Mouse (Mus musculus): ENCODE measurements at regions not wholly inside any gene's neighbourhood (a gene's known extent, or its start where the extent isn't known, plus 50 kb on each side); places are given as distances from the start of the nearest gene placed in this dataset.
A peak's percentile ranks its signal among the peaks of the same experiment; 100 is the strongest.

DNA sequence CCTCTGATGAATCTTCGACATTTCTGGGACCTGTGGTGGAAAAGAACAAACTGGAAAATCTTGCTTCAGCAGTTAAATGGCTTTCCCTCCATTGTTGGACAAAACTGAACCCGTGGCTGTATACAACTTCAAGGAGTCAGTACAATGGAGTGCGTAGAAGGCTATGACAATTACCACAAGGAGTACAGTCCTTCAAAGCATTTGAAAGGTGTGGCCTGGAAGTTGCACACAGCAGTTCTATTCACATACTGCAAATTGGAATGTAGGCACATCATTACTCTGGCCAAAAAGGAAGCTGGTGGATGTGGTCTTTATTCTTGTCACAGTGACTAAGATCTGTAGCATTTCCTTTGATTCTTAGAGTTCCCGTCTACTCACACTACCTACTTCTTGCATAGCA lies 215.7 kb upstream of the Lcorl start:
- H3K36me3 ChIP-seq (ENCODE audit: insufficient read depth, low read length), result no peaks in the 10 kb centered on the region
- DNase-seq (ENCODE audit: low spot score) (peak; percentile 28), ATAC-seq (replicated peaks; ENCODE audit: low FRiP score, low read depth) (no peak)
- TF ChIP-seq CTCF (IDR thresholded peaks at IDR 0.05; ENCODE audit: low read depth), result no peak
- no peak overlapping the region for H3K9ac ChIP-seq (ENCODE audit: low read depth, low read length)
- H3K4me2 ChIP-seq (ENCODE audit: low read length), result no peak overlapping the region
- no peaks in the 10 kb centered on the region for H3K4me1 ChIP-seq (replicated peaks; ENCODE audit: insufficient read depth, low read length)
- no peak overlapping the region for H3K27ac ChIP-seq
- H3K4me3 ChIP-seq (replicated peaks; ENCODE audit: low read depth, low read length), result no peak overlapping the region
- no peaks in the 10 kb centered on the region for H3K27me3 ChIP-seq (ENCODE audit: insufficient read depth, low read length)
- H3K9me3 ChIP-seq (replicated peaks; ENCODE audit: low read length), result no peaks in the 10 kb centered on the region
- 77% methylated on average over 4 of the region's 4 CpGs for WGBS

DNA sequence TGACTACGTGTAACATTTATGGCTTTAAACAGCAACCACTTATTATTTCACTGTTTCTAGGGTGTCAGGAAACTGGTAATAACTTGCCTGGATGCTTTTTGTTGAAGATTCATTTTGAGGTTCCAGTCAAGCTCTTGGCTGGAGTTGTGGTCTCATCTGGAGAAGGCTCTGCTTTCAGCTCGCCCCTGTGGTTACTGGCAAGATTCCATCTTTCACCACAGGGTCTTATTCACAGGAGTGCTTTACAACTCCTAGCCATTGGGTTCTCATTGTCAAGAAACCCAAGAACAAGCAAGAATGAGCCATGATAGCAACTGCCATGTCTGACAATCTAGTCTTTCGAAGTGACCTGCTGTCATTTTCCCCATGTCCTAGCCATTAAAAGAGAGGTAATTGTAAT lies 202.5 kb upstream of the Lcorl start:
- Histone ChIP-seq H3K9ac (ENCODE audit: low read depth, low read length) (no peak overlapping the region), H3K27ac (no peak overlapping the region), H3K4me1 (replicated peaks; ENCODE audit: insufficient read depth, low read length) (no peaks in the 10 kb centered on the region), H3K4me3 (replicated peaks; ENCODE audit: low read depth, low read length) (no peak overlapping the region), H3K27me3 (ENCODE audit: insufficient read depth, low read length) (no peaks in the 10 kb centered on the region), H3K4me2 (ENCODE audit: low read length) (no peak overlapping the region), H3K9me3 (replicated peaks; ENCODE audit: low read length) (no peaks in the 10 kb centered on the region), H3K36me3 (ENCODE audit: insufficient read depth, low read length) (no peaks in the 10 kb centered on the region)
- WGBS, result 82% methylated on average over 3 of the region's 3 CpGs
- DNase-seq (ENCODE audit: low spot score), result no peak
- no peak for ATAC-seq (replicated peaks; ENCODE audit: low FRiP score, low read depth)
- no peak for TF ChIP-seq CTCF (IDR thresholded peaks at IDR 0.05; ENCODE audit: low read depth)

DNA sequence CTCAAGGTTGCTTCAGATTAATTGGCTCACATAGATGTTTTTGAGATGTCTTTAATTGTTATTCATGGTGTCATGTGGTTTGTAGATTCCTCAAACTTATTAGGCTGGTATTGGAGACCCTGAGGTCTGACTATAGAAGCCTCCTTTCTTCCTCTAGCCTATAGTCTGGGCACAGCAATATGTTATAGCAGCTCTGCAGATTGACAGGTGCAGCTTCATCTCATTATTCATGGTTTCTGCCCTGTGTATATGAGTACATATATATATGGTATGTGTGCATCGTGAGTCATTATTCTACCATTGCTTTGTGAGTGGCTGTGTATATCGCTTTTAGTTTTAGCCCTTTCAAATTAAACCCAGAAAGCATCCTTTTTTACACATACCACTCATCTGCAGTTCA lies 197.4 kb upstream of the Lcorl start:
- H3K36me3 ChIP-seq (ENCODE audit: insufficient read depth, low read length), result no peaks in the 10 kb centered on the region
- no peaks in the 10 kb centered on the region for H3K27me3 ChIP-seq (ENCODE audit: insufficient read depth, low read length)
- 97% methylated on average over 2 of the region's 2 CpGs for WGBS
- TF ChIP-seq CTCF (IDR thresholded peaks at IDR 0.05; ENCODE audit: low read depth), result no peak
- H3K9ac ChIP-seq (ENCODE audit: low read depth, low read length), result no peak overlapping the region
- no peak overlapping the region for H3K27ac ChIP-seq
- H3K4me1 ChIP-seq (replicated peaks; ENCODE audit: insufficient read depth, low read length), result no peaks in the 10 kb centered on the region
- DNase-seq (ENCODE audit: low spot score) (no peak), ATAC-seq (replicated peaks; ENCODE audit: low FRiP score, low read depth) (no peak)
- no peaks in the 10 kb centered on the region for H3K9me3 ChIP-seq (replicated peaks; ENCODE audit: low read length)
- no peak overlapping the region for H3K4me3 ChIP-seq (replicated peaks; ENCODE audit: low read depth, low read length)
- H3K4me2 ChIP-seq (ENCODE audit: low read length), result no peak overlapping the region

DNA sequence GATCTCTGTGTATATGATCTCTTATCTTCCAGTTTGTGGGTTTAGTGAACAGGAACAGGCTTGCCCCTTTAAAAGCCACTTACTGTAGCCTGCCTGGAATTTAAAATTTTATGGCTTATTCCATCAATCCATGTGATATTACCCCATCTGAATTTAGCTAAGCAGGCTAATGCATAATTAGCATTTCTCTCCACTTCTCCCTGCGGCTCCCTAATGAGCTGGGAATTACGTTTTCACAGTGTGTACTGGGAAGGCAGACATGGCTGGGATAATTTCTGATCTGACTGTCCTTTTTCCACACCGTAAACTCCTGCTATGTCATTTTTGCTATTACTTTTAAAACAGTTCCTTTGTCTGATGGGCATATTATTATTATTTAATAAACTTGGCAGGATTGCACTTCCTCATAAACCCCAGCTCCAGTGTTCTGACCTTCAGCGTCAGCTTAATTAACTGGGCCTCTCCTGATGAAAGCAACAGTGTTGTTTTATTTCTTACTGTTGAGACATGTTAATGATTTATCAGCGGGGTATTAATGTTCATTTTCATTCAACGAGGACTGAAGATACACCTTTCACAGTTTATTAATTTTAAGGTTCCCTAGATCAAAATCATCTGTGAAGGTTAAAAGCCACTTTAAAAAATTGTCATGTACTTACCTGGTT lies 185.4 kb upstream of the Lcorl start:
- 47% methylated on average over 6 of the region's 6 CpGs for WGBS
- no peak overlapping the region for H3K4me3 ChIP-seq (replicated peaks; ENCODE audit: low read depth, low read length)
- no peak overlapping the region for H3K9ac ChIP-seq (ENCODE audit: low read depth, low read length)
- no peak overlapping the region for H3K4me2 ChIP-seq (ENCODE audit: low read length)
- H3K27me3 ChIP-seq (ENCODE audit: insufficient read depth, low read length), result no peaks in the 10 kb centered on the region
- no peaks in the 10 kb centered on the region for H3K36me3 ChIP-seq (ENCODE audit: insufficient read depth, low read length)
- no peak for TF ChIP-seq CTCF (IDR thresholded peaks at IDR 0.05; ENCODE audit: low read depth)
- H3K9me3 ChIP-seq (replicated peaks; ENCODE audit: low read length), result no peaks in the 10 kb centered on the region
- no peak overlapping the region for H3K27ac ChIP-seq
- ATAC-seq (replicated peaks; ENCODE audit: low FRiP score, low read depth) (no peak), DNase-seq (ENCODE audit: low spot score) (no peak)
- no peaks in the 10 kb centered on the region for H3K4me1 ChIP-seq (replicated peaks; ENCODE audit: insufficient read depth, low read length)

DNA sequence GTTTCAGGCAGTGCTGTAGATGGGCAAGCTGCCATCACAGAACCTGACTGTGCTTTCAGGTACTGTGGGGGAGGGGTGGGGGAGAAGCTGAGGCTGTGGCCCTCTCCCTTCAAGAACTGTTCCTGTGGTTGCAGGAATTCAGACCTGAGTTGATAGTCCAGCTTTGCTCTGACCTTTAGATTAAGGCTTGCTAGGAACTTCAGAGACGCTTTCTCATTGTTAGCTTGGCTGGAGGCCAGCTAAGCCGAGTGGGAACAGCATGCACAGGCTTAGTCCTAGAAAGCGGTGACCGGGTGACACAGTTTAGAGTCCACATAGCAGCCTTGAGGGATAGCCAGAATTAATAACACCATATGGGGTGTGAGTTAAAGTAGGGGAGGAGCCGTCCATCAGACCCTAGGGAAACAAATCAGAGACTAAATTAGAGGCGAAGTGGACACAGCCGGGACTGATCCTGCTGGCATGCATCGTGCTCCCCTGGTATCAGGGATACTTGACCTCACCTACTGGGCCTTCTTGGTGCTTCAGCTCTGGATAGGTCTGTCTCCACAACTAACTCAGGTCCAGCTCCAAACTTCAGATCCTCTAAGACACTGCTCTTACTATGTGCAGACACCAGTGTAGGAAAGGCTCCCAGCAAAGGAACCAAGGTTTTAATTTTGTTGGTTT lies 175.7 kb upstream of the Lcorl start:
- Histone ChIP-seq H3K4me2 (ENCODE audit: low read length) (no peak overlapping the region), H3K4me1 (replicated peaks; ENCODE audit: insufficient read depth, low read length) (peaks cover 8% of the 10 kb centered on the region; the same call in 1 of the 2 replicates), H3K9ac (ENCODE audit: low read depth, low read length) (no peak overlapping the region), H3K36me3 (ENCODE audit: insufficient read depth, low read length) (no peaks in the 10 kb centered on the region), H3K27me3 (ENCODE audit: insufficient read depth, low read length) (no peaks in the 10 kb centered on the region), H3K4me3 (replicated peaks; ENCODE audit: low read depth, low read length) (no peak overlapping the region), H3K9me3 (replicated peaks; ENCODE audit: low read length) (no peaks in the 10 kb centered on the region), H3K27ac (no peak overlapping the region)
- peak; percentile 89 for ATAC-seq (replicated peaks; ENCODE audit: low FRiP score, low read depth)
- no peak for TF ChIP-seq CTCF (IDR thresholded peaks at IDR 0.05; ENCODE audit: low read depth)
- WGBS, result 33% methylated on average over 8 of the region's 8 CpGs
- peak; percentile 71 for DNase-seq (ENCODE audit: low spot score)

DNA sequence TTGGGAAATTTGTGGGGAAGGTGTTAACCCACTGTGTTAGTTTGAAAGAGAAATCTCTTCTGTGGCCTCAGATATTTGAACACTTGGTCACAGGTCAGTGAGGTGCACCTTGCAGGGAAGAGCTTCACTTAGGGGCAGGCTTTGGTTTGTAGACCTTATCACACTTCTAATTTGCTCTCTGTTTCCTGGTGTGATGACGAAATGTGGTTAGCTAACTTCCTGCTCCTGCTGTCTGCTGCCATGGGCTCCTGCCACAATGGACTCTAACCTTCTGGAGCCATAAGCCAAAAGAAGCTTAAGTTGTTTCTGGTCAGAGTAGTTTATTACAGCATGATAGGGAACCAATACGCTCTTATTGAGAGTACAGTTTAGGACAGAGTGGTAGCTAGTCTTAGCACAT lies 174.8 kb upstream of the Lcorl start:
- WGBS, result 71% methylated on average over 2 of the region's 2 CpGs

More for the DNA sequence above, 174.8 kb upstream of the Lcorl start:
- no peaks in the 10 kb centered on the region for H3K36me3 ChIP-seq (ENCODE audit: insufficient read depth, low read length)
- H3K9ac ChIP-seq (ENCODE audit: low read depth, low read length), result no peak overlapping the region
- H3K4me1 ChIP-seq (replicated peaks; ENCODE audit: insufficient read depth, low read length), result peaks cover 8% of the 10 kb centered on the region; the same call in 1 of the 2 replicates
- H3K4me2 ChIP-seq (ENCODE audit: low read length), result no peak overlapping the region
- no peak for DNase-seq (ENCODE audit: low spot score)
- no peak for TF ChIP-seq CTCF (IDR thresholded peaks at IDR 0.05; ENCODE audit: low read depth)
- H3K27ac ChIP-seq, result no peak overlapping the region
- H3K4me3 ChIP-seq (replicated peaks; ENCODE audit: low read depth, low read length), result no peak overlapping the region
- no peak for ATAC-seq (replicated peaks; ENCODE audit: low FRiP score, low read depth)
- H3K27me3 ChIP-seq (ENCODE audit: insufficient read depth, low read length), result no peaks in the 10 kb centered on the region
- no peaks in the 10 kb centered on the region for H3K9me3 ChIP-seq (replicated peaks; ENCODE audit: low read length)
